Mouse (Mus musculus): ENCODE results near the gene Adam19. TPM values are rescaled to one million over a fixed set of nuclear protein-coding genes. Genes with fewer than 3 reads are reported as not detected.

Adam19 gene
- total RNA-seq, 2 experiments from 2014 or later, result 30.6 to 35.1 TPM

DNA sequence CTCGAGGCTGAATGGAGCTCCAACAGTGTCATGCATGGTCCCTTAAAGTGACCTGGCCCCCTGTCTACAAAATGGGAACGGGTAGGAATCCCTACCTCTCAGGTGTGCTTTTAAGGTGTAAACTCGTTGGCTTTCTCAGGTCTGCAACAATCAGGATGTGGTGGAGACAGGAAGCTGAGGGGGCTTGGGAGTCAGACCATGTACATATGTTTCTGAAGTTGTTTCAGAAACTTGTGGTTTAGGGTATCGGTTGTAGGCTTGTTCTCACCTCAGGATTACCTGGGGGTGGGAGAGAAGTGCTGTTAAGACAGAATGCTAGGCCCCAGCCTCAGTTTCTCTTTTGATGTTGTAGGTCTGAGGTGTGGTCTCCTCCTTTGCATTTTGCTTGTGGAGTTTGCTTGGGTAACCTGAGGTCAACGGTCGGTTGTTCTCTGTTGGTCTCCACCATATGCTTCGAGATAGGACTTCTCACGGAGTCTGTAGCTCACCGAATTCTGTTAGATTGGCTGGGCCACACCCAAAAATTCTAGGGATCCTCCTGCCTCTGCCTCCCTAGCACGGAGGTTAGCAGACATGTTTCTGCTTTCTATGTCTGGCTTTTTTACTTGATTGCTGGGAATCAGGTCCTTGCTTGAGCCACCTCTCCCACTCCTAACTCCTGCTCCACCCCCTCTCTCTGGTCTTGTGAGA lies 34.4 kb downstream of the Adam19 start:
- no peak for DNase-seq (ENCODE audit: extremely low spot score in 1 of 2, low spot score in 2 of 2)
- intact Hi-C loops (cut with DNase I), result no loop called here

DNA sequence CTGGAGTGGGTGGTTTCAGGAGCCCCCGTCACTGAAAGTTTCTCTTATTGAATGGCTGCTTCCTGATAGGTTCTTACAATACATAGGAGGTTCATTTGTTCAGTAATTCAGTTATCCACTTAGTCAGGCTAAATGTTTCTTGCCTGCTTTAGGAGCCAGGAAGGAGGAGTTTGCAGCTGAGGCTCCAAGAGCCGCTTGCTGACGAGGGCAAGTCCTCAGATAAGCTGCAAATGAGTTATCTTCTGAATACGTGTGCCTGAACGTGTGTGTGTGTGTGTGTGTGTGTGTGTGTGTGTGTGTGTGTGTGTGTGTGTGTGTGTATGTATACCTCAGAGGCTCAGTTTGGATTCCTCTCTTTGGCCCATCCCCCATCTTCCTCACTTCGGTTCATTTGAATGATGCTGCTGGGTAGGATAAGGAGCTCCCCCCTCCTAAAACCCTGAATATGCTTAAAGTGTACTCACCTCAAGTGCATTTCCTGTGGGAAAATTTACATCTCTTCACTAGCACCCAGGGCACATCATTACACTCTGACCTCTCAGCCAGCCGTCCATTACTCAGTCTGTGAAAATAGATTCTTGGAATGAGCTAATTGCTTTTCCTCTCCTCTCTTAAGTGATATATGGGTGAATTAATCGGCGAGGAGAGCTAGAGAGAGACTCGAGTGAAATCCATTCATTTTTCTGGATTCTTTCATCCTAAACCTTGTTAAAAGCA lies 35.3 kb downstream of the Adam19 start:
- intact Hi-C loops (cut with DNase I), result no loop called here
- DNase-seq (ENCODE audit: extremely low spot score in 1 of 2, low spot score in 2 of 2), result no peak

DNA sequence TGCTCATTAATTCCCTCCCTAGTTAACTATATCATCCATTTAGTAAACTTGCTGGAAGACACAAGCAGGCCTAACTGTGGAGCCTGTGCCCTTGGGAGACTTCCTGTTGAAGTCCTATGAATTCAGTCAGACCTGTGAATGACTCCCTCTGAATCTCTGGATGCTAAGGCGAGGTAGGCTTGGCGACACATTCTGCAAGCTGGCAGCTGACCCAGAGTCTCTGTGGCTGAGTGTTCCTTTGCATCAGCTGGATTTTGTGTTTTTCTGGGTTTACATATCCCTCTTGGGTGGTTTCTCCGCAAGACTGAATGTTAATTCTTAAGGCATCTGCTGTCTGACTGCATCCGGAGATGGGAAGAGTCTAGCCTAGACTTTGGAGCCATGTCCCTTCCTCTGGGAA lies 36.3 kb downstream of the Adam19 start:
- peak; percentile 12 to 38 for DNase-seq (ENCODE audit: extremely low spot score in 1 of 2, low spot score in 2 of 2)
- intact Hi-C loops (cut with DNase I), result no loop called here

DNA sequence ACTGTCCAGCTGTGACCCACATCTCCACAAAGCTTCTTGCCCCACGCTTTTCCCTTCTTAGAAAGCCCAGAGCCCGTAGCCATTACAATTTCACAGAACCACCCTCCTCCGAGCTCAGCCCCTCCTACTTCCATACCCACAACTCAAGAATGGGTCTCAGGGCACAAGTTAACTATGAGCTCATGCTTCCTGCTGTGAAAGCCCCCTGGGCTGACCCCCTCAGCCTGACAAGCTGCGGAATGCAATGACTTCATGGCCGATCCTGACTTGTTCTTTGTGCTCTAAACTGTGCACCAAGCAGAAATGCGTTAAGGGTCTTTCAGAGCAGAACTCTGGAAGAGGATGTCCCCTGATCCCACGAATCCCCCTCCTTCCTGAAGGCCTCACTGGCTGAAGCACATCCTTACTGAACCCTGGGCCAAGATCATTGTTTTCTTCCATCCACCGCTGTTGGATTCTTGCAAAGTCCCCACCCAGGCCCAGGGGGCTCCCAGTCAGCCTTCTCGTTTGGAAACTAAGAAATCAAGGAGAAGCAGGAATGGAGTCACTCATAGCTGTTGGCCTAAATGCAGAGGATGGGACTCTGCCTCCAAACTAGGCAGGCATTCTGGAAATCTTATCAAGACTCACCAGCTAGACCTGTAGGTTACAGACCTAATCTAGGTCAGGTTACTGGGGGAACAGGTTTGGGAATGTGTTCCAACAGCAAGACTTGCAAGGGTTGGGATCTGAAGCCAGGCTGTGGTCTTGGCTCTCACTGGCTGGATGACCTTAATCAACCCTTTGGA lies 39.9 kb downstream of the Adam19 start:
- intact Hi-C loops (cut with DNase I), result no loop called here
- no peak for DNase-seq (ENCODE audit: extremely low spot score in 1 of 2, low spot score in 2 of 2)

DNA sequence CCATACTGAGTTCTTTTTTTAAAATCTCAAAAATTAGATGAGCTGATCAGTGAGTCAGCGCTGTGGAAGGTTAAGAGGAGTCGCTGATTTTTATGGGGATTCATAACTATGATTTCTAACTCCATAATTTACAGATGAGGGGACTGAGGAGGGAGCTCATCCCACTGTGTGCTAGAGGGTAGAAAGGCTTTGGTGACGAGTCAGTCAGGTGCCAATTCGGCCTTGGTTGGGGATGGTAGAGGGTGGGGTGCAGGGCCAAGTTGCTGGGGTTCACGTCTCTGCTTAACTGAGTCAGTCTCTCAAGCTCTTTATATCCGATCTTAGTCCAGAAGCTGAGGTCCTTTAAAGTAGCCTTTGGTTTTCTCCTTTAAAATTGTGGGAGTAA lies 40.5 kb downstream of the Adam19 start:
- DNase-seq (ENCODE audit: extremely low spot score in 1 of 2, low spot score in 2 of 2), result no peak
- intact Hi-C loops (cut with DNase I), result no loop called here

DNA sequence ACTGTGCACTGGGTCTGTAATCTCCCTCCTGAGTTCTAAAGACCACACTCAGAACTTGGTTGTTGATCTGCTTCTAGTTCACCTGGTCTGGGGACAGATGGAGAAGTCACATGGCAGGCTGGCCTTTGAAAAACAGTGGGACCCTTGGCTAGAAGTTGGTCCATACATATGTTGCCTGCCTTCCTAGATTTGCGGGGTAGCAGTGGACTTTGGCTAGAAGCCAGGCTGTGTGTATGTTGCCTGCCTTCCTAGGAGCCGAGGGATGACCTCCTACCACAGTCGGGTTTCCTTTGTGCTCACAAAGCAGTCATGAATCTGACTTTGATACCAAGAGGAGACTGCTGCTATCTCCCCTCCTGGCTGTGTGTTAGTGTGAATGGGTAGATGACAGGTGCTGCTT lies 41.3 kb downstream of the Adam19 start:
- intact Hi-C loops (cut with DNase I), result no loop called here
- no peak for DNase-seq (ENCODE audit: extremely low spot score in 1 of 2, low spot score in 2 of 2)

DNA sequence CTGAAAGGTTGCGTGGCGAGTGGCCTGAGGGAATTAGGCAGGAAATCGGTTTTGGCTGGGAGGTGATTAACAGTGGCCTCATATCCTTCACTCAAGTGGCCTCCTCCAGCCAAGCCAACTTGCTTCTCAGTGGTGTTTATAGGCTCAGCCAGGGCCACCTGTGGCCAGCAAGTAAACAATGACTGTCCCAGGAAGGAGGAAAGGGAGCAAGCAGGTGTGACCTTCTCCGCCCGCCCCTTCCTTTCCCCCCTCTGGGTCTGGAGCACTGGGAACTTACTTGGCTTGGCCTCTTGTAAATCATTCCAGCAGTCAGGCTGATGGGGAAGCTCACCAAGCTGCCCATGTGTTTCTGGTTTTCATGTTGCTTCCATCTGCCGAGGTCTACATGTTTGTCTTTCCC lies 46.3 kb downstream of the Adam19 start:
- intact Hi-C loops (cut with DNase I), result no loop called here
- DNase-seq (ENCODE audit: extremely low spot score in 1 of 2, low spot score in 2 of 2), result no peak

DNA sequence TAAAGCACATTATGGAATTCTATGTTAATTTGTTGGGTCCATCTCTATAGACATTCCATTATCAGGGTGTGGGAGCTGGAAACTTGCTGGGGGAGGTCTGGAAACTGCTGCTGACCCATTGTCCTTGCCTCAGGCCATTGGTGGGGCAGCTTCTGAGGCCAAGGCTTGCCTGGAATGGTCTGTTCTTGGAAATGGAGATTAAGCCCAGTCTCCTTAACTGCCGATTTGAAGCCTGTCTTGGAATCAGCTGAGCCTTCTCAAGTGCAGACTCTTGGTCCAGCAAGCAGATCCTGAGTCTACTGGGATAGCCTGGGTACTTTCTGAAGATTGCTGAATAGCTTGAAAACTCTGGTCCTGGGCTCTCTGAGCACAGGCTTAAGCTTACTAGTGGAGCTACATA lies 51.3 kb downstream of the Adam19 start:
- intact Hi-C loops (cut with DNase I), result no loop called here

DNA sequence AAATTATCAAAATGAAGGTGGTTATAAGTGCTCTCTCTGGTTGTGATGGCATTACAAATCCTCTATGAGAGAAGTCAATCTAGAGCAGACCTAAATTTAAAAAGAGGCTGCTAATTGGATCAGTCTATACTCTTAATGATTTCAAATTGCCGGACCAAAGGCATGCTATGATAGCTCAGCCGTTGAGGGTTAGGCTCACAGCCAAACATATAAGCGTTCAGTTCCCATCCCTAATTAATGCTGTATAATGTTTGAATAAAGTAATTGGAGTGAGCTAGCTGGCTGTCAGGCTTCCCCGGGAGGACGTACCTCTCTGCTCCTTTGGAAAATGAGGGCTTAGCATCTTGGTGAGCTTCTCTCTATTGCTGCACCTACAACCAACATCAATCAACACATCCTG lies 53.4 kb downstream of the Adam19 start:
- no peak for DNase-seq (ENCODE audit: extremely low spot score in 1 of 2, low spot score in 2 of 2)
- intact Hi-C loops (cut with DNase I), result no loop called here

More for the DNA sequence above, 51.3 kb downstream of the Adam19 start:
- DNase-seq (ENCODE audit: extremely low spot score in 1 of 2, low spot score in 2 of 2), result no peak

DNA sequence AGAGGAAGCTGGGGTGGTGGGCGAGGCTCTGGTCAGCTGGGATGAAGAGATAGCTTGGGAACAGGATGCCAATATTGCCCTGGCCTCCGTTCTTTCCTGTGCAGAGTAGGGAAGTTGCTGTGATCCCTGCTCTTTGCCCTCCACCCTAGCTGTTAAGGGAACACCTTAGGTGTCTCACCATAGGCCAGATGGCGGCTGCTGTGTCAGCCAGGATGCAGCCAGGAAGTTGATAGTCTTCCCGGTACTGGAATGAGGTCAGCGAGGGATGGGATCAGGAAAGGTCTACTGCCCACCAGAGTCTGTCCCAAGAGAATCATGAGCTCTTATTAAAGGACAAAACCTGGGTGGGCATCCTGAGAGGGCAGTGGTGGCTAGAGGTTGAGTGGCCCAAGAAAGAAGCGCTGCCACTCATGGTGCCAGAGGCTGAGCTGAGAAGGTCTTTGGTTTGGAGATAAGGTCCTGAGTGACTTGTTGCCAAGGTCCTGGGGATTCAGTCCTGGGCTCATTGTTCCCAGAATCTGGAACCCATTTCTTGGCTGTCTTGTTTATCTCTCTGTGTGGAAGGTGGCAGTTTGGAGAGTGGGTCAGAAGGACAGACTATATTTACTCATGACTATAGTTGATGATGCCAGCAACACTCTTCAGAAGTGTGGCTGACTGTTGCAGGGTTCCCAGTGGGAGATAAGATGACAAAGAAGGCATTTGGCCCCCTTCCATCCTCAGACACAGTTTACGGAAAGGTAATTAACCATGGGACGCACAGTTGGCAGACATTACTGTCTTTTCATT lies 54.6 kb downstream of the Adam19 start:
- intact Hi-C loops (cut with DNase I), result no loop called here
- DNase-seq (ENCODE audit: extremely low spot score in 1 of 2, low spot score in 2 of 2), result no peak

DNA sequence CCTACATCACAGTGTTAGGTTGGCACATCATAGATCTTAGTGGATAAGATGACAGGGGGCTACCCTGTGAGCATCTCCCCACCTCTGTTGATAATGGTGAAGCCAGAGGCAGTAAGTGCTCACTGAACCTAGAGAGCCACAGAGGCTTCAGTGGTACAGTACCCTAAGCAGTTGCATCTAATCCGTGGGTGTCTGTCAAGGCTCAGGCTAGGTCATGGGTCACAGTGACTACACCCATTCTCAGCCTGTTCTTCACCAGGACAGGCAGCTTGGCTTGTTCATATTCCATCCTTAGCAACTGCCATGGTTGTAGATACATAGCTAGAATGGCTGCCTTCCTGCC lies 55.1 kb downstream of the Adam19 start:
- DNase-seq (ENCODE audit: extremely low spot score in 1 of 2, low spot score in 2 of 2), result no peak
- intact Hi-C loops (cut with DNase I), result no loop called here

DNA sequence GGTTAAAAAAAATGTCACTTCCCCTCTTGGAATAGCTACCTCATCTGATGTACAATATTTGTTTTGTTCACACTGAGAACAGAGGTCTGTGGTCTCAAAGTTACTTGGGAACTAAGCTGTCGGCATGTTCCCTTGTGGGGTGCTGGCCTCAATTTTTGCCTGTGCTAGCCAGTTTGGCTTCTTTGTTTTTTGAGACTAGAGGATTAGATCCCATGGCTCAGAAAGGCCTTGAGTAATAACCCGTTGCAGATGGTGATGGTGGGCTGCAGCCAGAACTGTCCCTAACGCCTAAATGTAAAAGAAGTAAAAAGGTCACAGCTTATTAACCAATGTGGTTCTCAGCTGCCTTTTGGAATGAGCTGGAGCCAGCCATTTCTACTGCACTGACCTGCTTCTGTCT lies 57.4 kb downstream of the Adam19 start:
- intact Hi-C loops (cut with DNase I), result no loop called here
- DNase-seq (ENCODE audit: extremely low spot score in 1 of 2, low spot score in 2 of 2), result no peak

DNA sequence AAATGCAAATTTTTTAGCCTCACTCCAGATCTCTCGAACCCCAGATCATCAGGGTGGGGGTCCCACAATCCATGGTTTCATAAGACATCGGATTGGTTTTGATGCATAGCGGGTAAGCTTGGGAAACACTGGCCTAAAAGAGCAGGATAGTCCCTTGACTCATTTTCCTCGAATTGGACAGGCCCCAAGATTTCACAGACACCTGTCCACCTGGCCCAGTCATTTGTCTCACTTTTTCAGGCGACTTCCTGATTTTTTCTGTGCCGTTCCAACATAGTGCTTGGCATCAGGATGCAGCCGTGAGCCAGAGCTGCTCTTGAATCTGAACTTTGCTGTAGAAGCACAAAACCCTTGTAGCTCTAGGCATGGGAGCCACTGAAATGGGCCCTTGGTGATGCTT lies 58.4 kb downstream of the Adam19 start:
- intact Hi-C loops (cut with DNase I), result no loop called here
- DNase-seq (ENCODE audit: extremely low spot score in 1 of 2, low spot score in 2 of 2), result no peak

DNA sequence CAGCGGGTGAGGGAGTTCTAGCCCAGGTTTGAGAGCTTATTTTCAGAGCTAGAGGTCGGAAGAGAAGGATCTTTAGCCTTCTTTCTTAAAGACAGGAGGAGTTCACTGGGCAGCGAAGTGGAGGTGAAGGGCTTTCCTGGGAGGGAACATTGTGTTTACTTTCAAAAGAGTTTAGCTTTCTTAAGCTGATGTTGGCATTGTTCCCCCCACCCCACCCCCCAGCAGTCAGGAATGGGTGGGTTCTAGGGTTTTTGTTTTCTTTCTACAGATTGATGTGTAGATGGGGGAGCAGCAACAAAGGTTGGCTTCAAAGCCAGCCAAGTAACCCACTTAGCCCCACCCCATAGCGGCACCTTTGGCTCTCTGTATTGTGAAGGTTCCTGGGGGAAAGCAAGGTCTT lies 59.2 kb downstream of the Adam19 start:
- no peak for DNase-seq (ENCODE audit: extremely low spot score in 1 of 2, low spot score in 2 of 2)
- intact Hi-C loops (cut with DNase I), result no loop called here

DNA sequence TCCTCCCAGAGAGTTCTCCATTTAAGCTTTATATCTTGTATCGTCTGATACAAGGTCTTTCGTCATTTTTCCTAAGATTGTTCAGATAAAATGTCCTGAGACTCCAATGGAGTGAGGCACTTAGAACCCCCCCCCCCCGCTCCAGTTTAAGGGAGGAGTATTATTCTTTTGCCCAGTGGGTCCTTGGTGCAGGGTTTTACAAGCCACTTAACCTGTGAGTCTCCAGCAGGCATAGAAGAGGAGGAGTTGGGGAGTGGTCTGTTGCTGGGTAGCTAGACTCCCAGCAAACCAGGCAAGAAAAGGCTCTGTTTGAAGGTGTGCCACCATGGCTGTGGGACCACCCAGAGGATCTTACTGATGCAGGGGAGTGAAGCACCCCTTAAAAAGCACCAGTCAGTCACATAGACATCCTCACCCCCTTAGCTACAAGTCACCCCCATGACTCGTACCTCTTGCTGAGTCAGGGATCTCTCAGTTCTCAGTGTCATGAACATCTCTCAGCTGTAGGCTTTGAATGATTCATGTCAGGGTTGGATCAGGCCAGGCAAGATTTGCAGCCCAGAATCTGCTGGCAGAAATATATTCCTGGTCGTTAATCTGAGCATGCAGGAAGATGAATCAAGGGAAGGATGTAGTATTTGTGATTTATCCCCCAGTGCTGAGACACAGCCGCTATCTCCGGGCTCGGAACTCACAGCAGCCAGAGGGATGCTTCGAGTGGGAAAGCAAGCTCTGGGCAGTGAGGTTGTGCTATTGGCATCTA lies 59.8 kb downstream of the Adam19 start:
- no peak for DNase-seq (ENCODE audit: extremely low spot score in 1 of 2, low spot score in 2 of 2)
- intact Hi-C loops (cut with DNase I), result no loop called here

DNA sequence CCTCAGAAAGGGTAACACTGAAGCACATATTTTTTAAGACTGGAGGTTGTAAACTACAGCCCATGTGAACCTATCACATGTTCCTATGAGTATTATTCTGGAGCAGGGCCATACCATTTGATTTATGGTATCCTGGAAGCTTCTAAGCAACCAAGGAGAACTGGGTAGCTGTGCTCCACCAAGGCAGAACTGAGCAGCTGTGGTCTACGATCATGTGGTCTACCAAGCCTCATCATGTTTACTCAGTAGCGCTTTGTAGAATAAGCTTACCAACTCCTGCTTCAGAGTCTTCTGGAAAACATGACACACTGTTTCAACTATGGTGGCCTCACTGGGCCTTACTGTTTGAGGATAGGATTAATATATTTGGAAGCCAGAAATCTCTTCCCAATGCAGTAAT lies 60.7 kb downstream of the Adam19 start:
- DNase-seq (ENCODE audit: extremely low spot score in 1 of 2, low spot score in 2 of 2), result no peak
- intact Hi-C loops (cut with DNase I), result no loop called here

DNA sequence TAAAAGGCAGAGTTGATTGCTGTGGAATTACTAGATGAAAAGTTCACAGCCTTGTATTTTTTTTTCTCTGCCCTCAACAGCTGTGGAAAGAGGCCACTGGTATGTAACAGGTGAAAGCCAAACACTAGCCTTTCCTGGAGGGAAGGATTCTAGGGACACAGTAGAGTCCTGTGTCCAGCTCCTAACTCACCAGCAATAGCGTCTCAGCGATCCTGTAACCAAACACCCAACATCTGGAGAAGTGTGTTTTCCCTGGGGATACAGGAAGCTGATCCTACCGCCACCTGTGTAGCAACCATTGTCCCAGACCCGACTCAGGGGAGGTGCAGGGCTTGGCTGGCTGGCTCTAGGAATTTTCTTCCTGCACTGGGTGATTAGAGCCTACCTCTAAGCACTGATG lies 63.8 kb downstream of the Adam19 start:
- intact Hi-C loops (cut with DNase I), result no loop called here
- DNase-seq (ENCODE audit: extremely low spot score in 1 of 2, low spot score in 2 of 2), result no peak

DNA sequence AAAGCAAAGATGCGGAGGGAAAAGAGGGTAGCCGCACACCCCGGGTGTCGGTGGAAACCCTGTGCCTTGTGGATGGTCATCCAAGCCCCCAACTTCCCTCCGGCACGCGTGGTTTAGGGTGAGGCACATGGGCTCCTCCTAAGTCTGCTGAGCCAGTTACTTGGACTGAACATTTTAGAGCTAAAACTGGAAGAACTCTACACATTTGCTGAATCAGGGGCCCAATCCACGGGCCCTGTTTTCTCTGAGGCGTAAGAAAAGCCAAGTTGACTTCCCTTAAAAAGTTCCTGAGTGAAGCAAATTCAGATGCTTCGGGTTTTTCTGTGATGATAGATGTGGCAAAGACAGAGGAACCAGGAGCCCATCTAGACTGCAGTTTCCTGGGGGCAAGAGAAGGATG lies 64.3 kb downstream of the Adam19 start:
- intact Hi-C loops (cut with DNase I), result no loop called here
- no peak for DNase-seq (ENCODE audit: extremely low spot score in 1 of 2, low spot score in 2 of 2)

DNA sequence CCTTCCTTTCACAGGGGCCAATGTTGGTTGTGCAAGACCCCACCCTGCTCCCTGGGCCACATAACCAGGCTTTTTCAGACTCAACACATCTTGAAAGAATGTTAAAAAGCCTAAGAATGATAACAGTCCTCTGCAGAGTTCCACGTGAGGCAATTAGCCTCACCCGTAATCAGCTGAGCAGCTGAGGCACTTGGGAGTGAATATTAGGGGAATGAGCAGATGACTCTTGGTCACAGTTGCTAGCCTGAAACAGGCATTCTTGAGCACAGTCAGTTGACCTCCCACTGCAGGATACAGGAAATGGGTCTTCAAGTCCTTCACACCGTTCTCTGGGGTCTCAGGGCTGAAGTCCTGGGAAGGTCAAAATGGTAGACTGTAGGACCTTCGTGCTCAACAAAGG lies 65.9 kb downstream of the Adam19 start:
- intact Hi-C loops (cut with DNase I), result no loop called here

More for the DNA sequence above, 65.9 kb downstream of the Adam19 start:
- no peak for DNase-seq (ENCODE audit: extremely low spot score in 1 of 2, low spot score in 2 of 2)

All from left cerebral cortex, postnatal 10 days (tissue).